Mouse (Mus musculus) inflammation-experienced regulatory T-cells, adult 6 months (primary cell): ENCODE measurements around the gene Ubp1. TPM values are rescaled to one million over a fixed set of nuclear protein-coding genes. Genes with fewer than 3 reads are reported as not detected.
A peak's percentile ranks its signal among the peaks of the same experiment; 100 is the strongest.

ENCODE experiments used
- ATAC-seq: one replicate; pipeline ENCODE4 v1.8.0; 2017
- polyA plus RNA-seq, 3 experiments: library from polyadenylated mRNA; unstranded; fragments of 100-300 nt; shearing (Covaris generic); gene quantifications; one replicate each; pipeline ENCODE4 v1.2.1; 2017

Ubp1 gene
- polyA plus RNA-seq, 3 experiments from 2014 or later: 25.4 to 48.0 (median 40.3) TPM

DNA sequence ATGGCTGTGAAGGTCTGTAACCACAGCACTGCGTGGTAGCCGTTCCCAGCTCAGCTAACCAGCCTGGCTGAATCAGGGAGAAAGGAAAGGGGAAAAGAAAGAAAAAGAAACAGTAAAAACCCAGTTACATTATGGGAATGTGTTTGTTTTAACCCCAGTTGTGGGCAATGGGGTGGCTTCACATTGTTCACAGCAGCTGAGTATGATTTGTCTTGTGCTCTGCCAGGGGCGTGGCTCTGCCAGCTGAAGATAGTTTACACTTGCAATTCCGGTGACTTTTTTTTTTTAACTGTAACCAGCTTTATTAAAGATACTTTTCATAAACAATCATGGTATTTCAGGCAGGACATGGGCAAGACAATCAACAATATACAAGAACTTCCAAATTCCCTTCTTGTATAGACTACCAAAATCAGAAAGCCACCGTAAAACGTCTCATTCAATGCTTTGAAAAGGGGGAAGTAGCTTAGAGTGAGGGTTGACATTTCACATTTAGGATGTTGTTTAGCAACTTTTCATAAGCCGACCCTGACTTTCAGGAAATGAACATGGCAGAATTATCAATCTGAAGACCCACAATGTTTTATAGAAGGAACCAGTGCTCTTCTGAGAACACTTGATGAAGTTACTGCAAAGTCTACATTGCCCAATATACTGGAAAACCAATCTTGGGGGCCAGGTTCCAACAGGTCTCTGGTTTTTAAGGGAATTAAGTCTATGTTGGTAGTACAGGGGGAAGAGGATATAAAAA lies 88.5 kb downstream of the Ubp1 start:
- ATAC-seq: no peak

DNA sequence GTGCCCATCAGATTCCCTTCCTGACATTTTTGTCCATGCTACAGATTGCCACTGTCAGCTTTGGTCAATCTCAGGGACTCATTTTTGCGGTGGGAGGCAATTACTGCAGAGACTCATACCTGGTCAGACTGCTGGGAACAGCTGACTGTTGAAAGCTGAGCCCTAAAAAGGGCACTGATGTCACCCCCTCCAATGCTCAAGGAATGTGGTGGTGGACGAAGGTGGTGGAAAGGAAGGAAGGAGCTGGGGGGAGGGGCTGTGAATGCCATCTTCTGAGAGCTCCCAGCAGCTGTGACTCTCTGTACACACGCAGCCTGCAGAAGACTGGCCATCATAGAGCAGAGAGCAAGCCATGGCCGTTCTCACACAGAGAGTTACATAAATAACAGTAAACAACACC lies 91.4 kb downstream of the Ubp1 start:
- no peak for ATAC-seq

DNA sequence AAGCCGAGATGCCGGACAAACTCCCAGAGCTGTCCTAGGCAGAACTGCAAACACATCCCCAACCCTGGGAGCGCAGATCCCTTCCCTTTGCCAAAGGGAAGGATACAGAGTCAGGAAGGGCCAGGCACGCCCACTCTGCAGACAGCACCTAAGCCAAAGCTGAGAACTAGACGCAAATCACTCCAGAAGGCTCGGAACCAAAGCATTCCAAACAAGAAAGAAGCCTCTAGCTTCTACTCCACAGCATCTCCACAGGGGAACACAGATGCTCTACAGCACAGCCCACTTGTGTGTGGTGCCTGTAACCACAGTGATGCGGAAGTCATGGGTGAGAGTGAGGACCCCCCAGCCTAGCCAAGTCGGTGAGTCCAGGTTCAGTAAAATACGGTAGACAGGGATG lies 94.4 kb downstream of the Ubp1 start:
- ATAC-seq: no peak

DNA sequence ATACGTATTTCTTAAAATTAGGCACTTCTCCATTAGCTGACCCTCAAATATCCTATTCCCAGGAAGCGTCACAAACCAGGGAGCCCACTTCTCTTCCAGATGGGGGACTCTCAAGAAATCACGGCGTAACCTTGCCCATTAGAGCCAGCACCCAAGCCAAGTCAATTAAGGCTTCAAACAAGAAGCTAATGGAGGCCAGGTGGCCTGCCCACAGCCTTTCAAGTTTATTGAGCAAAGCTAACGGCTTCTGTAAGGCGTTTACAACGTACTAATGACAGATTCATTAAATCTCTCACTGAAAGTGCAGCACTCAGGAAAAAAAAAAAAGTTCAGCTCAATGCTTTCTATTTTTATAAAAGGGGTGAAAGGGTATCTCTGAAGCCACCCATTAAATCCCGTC lies 95.1 kb downstream of the Ubp1 start:
- ATAC-seq: no peak

DNA sequence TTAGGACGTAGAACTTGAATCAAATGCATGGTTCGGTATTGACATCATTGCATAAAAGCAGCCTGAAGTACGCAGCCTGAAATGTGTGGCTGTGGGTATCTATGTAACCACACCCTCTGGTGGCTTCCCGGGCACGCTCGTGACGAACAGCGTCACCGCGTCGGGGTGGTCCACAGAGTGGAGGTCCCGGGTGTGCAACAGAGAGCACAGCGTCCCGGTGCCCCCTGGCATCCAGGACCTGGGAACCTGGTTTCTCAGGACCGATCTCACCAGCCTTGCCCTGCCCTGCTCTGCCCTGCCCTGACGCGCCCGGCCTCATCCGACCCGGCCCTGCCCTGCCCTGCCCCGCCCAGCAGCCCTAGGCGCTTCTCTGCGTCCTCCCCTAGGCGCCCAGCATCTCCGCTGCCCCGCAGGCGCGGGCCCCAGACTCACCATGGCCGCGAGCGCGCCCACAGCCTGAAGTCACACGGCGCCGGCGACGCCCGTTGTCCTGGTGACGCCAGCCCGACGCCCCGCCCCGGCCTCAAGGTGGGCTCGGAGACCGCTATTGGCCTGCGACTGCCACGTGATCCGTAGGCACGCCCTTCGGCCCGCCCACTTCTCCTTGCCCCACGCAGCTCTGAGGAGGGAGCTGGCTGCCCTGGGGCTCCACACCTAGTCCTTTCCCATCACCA lies 95.7 kb downstream of the Ubp1 start:
- peak; percentile 88 for ATAC-seq

Other genes with a start within 250 kb of the Ubp1 start
- gene Pdcd6ip, start 222.7 kb upstream of the Ubp1 start, polyA plus RNA-seq: 10 to 100 TPM; 25.7 to 79.0 (median 49.2) TPM
- 10 to 100 TPM in 2 of 3 experiments, 1 to 10 TPM in 1; 9.5 to 11.3 (median 10.7) TPM for gene Clasp2, start 189.5 kb upstream of the Ubp1 start, polyA plus RNA-seq
- gene Fbxl2, start 115.3 kb downstream of the Ubp1 start, polyA plus RNA-seq: 1 to 10 TPM in 2 of 3 experiments, under 1 TPM in 1; 0.58 to 6.3 (median 1.2) TPM
- not detected for gene Susd5, start 126.2 kb downstream of the Ubp1 start, polyA plus RNA-seq